Mouse (Mus musculus): ENCODE measurements around the gene H2-D1. TPM values are rescaled to one million over a fixed set of nuclear protein-coding genes. Genes with fewer than 3 reads are reported as not detected.
A peak's percentile ranks its signal among the peaks of the same experiment; 100 is the strongest.

H2-D1 gene
- 340 and 351 TPM in 2 replicates for polyA plus RNA-seq (2012; rRNA removed)

- peaks cover 8% of the 10 kb centered on the region; the same call in 1 of the 2 replicates for H3K4me1 ChIP-seq (ENCODE audit: control insufficient read depth, insufficient read depth, low read length)
- no peaks in the 10 kb centered on the region for H3K36me3 ChIP-seq (ENCODE audit: control insufficient read depth, insufficient read depth, low read length)
- peak within 1 kb of the TSS; percentile 50; the same call in 1 of the 2 replicates for H3K27ac ChIP-seq (ENCODE audit: insufficient read depth, low read depth, low read length)
- under 1% methylated on average over 73 of the region's 73 CpGs for WGBS
- H3K27me3 ChIP-seq (replicated peaks; ENCODE audit: control insufficient read depth, insufficient read depth, low read length), result no peaks in the 10 kb centered on the region
- DNase-seq, result peak; percentile 98
- TF ChIP-seq POLR2A (IDR thresholded peaks at IDR 0.05; ENCODE audit: low read depth, low read length) (peak; percentile 85), CTCF (conservative IDR thresholded peaks at IDR 0.05; ENCODE audit: insufficient read depth, insufficient read length, low read depth, low read length) (no peak)
- H3K4me3 ChIP-seq (ENCODE audit: insufficient read depth, low read depth, low read length), result peak within 1 kb of the TSS; percentile 71
Observed at GRCm38 (mm10) chr17:35262664-35263522, at the start of gene H2-D1. TSS of gene H2-D1 (plus strand) at chr17:35262730.

GRCm38 (mm10) chr17:35213071-35213470 is 49.5 kb upstream of the H2-D1 start:
- 75% methylated on average over 5 of the region's 5 CpGs for WGBS

DNA sequence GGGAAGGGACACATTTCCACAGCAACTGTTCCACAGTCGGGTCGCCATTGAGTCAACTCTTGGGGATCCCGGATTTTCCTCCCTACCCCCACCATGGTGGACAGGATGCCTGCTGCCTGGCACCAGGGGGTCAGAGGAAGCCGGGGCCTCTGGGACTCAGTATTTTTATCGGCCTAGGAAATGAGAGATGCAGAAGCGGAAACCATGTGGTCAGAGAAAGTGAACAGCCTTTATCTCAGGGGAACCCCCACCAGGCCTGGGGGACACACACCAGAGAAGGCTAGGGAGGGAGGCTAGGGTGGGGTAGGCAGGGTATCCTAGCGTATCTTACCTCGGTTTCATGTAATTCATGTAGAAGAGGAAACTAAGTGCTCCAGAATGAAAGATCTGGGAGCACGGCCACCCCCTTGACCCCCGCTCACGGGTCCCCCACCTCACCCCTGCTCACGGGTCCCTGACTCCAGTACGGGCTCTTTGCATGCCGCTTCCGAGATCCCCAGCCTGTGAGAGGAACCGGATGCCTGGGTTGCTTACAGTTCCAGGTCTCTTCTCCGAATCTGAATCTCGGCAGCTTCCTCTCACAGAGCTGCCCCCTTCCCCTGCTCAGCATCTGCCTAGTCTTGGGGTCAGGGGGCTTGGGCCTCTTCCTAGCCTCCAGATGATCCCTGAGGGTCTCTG is 43.9 kb upstream of the H2-D1 start:
- H3K27me3 ChIP-seq (replicated peaks; ENCODE audit: control insufficient read depth, insufficient read depth, low read length), result no peaks in the 10 kb centered on the region
- peaks cover 2% of the 10 kb centered on the region; the same call in 1 of the 2 replicates for H3K4me1 ChIP-seq (ENCODE audit: control insufficient read depth, insufficient read depth, low read length)
- 72% methylated on average over 18 of the region's 18 CpGs for WGBS
- H3K27ac ChIP-seq (ENCODE audit: insufficient read depth, low read depth, low read length), result peak overlapping the region; percentile 67
- peak; percentile 64 for DNase-seq
- H3K4me3 ChIP-seq (ENCODE audit: insufficient read depth, low read depth, low read length), result no peak overlapping the region
- TF ChIP-seq POLR2A (IDR thresholded peaks at IDR 0.05; ENCODE audit: low read depth, low read length) (no peak), CTCF (conservative IDR thresholded peaks at IDR 0.05; ENCODE audit: insufficient read depth, insufficient read length, low read depth, low read length) (no peak)
- no peaks in the 10 kb centered on the region; the same call in 1 of the 2 replicates for H3K36me3 ChIP-seq (ENCODE audit: control insufficient read depth, insufficient read depth, low read length)

More at GRCm38 (mm10) chr17:35213071-35213470, 49.5 kb upstream of the H2-D1 start:
- Histone ChIP-seq H3K36me3 (ENCODE audit: control insufficient read depth, insufficient read depth, low read length) (no peaks in the 10 kb centered on the region), H3K27me3 (replicated peaks; ENCODE audit: control insufficient read depth, insufficient read depth, low read length) (no peaks in the 10 kb centered on the region), H3K4me1 (ENCODE audit: control insufficient read depth, insufficient read depth, low read length) (no peaks in the 10 kb centered on the region), H3K27ac (ENCODE audit: insufficient read depth, low read depth, low read length) (no peak overlapping the region), H3K4me3 (ENCODE audit: insufficient read depth, low read depth, low read length) (no peak overlapping the region)
- no peak for DNase-seq
- TF ChIP-seq POLR2A (IDR thresholded peaks at IDR 0.05; ENCODE audit: low read depth, low read length), result no peak
- TF ChIP-seq CTCF (conservative IDR thresholded peaks at IDR 0.05; ENCODE audit: insufficient read depth, insufficient read length, low read depth, low read length), result no peak

DNA sequence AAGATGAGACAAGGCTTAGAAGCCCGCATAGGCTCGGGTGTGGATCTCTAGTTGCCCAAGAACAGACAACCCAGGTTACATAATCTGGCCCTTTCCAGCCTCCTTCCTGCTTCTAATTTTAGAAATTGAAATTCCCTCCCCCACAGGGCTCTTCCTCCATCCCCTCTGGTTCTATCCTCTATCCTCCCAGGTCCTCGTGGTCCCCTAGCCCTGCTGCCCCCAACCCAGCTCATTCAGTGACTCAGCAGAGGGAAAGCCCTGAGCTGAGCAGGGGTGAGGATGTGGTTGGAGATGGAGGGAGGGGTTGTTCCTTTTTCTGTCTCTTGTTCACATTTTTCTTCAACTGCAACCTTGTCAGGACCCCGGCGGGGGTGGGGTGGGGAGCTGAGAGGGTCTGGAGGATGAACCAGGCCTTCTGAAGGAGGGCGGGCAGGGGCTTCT is 42.9 kb upstream of the H2-D1 start:
- 58% methylated on average over 6 of the region's 6 CpGs for WGBS
- H3K27me3 ChIP-seq (replicated peaks; ENCODE audit: control insufficient read depth, insufficient read depth, low read length), result no peaks in the 10 kb centered on the region
- peak overlapping the region; percentile 67 for H3K27ac ChIP-seq (ENCODE audit: insufficient read depth, low read depth, low read length)
- H3K4me1 ChIP-seq (ENCODE audit: control insufficient read depth, insufficient read depth, low read length), result peaks cover 2% of the 10 kb centered on the region; the same call in 1 of the 2 replicates
- no peak overlapping the region for H3K4me3 ChIP-seq (ENCODE audit: insufficient read depth, low read depth, low read length)
- TF ChIP-seq CTCF (conservative IDR thresholded peaks at IDR 0.05; ENCODE audit: insufficient read depth, insufficient read length, low read depth, low read length) (no peak), POLR2A (IDR thresholded peaks at IDR 0.05; ENCODE audit: low read depth, low read length) (no peak)
- H3K36me3 ChIP-seq (ENCODE audit: control insufficient read depth, insufficient read depth, low read length), result no peaks in the 10 kb centered on the region; the same call in 1 of the 2 replicates
- DNase-seq, result no peak

- H3K27ac ChIP-seq (ENCODE audit: insufficient read depth, low read depth, low read length), result peak within 1 kb of the TSS; percentile 67
- H3K4me1 ChIP-seq (ENCODE audit: control insufficient read depth, insufficient read depth, low read length), result peaks cover 2% of the 10 kb centered on the region; the same call in 1 of the 2 replicates
- H3K4me3 ChIP-seq (ENCODE audit: insufficient read depth, low read depth, low read length), result no peak within 1 kb of the TSS
- no peaks in the 10 kb centered on the region; the same call in 1 of the 2 replicates for H3K36me3 ChIP-seq (ENCODE audit: control insufficient read depth, insufficient read depth, low read length)
- TF ChIP-seq CTCF (conservative IDR thresholded peaks at IDR 0.05; ENCODE audit: insufficient read depth, insufficient read length, low read depth, low read length) (no peak), POLR2A (IDR thresholded peaks at IDR 0.05; ENCODE audit: low read depth, low read length) (no peak)
- H3K27me3 ChIP-seq (replicated peaks; ENCODE audit: control insufficient read depth, insufficient read depth, low read length), result no peaks in the 10 kb centered on the region
- WGBS, result 57% methylated on average over 28 of the region's 28 CpGs
- peak; percentile 50 for DNase-seq
Observed at GRCm38 (mm10) chr17:35220156-35220952, 42.2 kb upstream of the H2-D1 start, which contains the start of gene Gm16181. TSS of gene Gm16181 (plus strand) at chr17:35220834.

GRCm38 (mm10) chr17:35222299-35222698 is 40.2 kb upstream of the H2-D1 start:
- Histone ChIP-seq H3K4me1 (ENCODE audit: control insufficient read depth, insufficient read depth, low read length) (peaks cover 2% of the 10 kb centered on the region; the same call in 1 of the 2 replicates), H3K27ac (ENCODE audit: insufficient read depth, low read depth, low read length) (no peak overlapping the region), H3K4me3 (ENCODE audit: insufficient read depth, low read depth, low read length) (no peak overlapping the region), H3K27me3 (replicated peaks; ENCODE audit: control insufficient read depth, insufficient read depth, low read length) (no peaks in the 10 kb centered on the region), H3K36me3 (ENCODE audit: control insufficient read depth, insufficient read depth, low read length) (no peaks in the 10 kb centered on the region; the same call in 1 of the 2 replicates)
- DNase-seq, result no peak
- 59% methylated on average over 6 of the region's 6 CpGs for WGBS
- TF ChIP-seq POLR2A (IDR thresholded peaks at IDR 0.05; ENCODE audit: low read depth, low read length) (no peak), CTCF (conservative IDR thresholded peaks at IDR 0.05; ENCODE audit: insufficient read depth, insufficient read length, low read depth, low read length) (no peak)
